In genomic region chr7:135059562-135059961, GRCm38 (mm10) we compare ENCODE assay signal across 29 mouse cellular contexts.
DNase-seq lines count a peak whose midpoint lies in the region; ATAC-seq and TF ChIP-seq lines count a peak whose summit lies in the region.
"Had no signal": no experiment of that assay in that cellular context is flagged by ENCODE, and none has a peak within 500 bp of the region (broad histone marks: within the 10 kb centered on the region; RNA-seq: fewer than 3 reads in every experiment).

No protein-coding gene starts in this region.

- no peaks in the 10 kb centered on the region for H3K4me1 ChIP-seq in intestine, postnatal 0 days (replicated peaks; ENCODE audit: control insufficient read depth, insufficient read depth, low read length)
- H3K4me1 ChIP-seq: embryonic facial prominence, embryonic 12.5 days; limb, embryonic 10.5 days; limb, embryonic 15.5 days; liver, embryonic 13.5 days; midbrain, embryonic 15.5 days had no signal

- no peak overlapping the region for H3K27ac ChIP-seq in intestine, postnatal 0 days (ENCODE audit: low read depth, low read length)
- H3K27ac ChIP-seq: embryonic facial prominence, embryonic 12.5 days; heart, embryonic 10.5 days; heart, embryonic 15.5 days; limb, embryonic 10.5 days; limb, embryonic 15.5 days; liver, embryonic 13.5 days; midbrain, embryonic 10.5 days; midbrain, embryonic 15.5 days had no signal

- no peaks in the 10 kb centered on the region for H3K9me3 ChIP-seq in intestine, postnatal 0 days (ENCODE audit: control insufficient read depth)
- H3K9me3 ChIP-seq: embryonic facial prominence, embryonic 12.5 days; heart, embryonic 15.5 days; limb, embryonic 10.5 days; limb, embryonic 15.5 days; liver, embryonic 13.5 days; midbrain, embryonic 10.5 days; midbrain, embryonic 15.5 days had no signal

- peak; percentile 85 for ATAC-seq in intestine, postnatal 0 days
- ATAC-seq in megakaryocyte progenitor cell, adult 5-6 weeks (replicated peaks; ENCODE audit: poor library complexity), result no peak
- ATAC-seq: CD4-positive, CD25-positive, alpha-beta regulatory T cell, adult 4 months; forebrain, embryonic 14.5 days; hindbrain, embryonic 16.5 days; lung, postnatal 0 days; midbrain, embryonic 15.5 days had no signal

- no peak overlapping the region for H3K4me3 ChIP-seq in intestine, postnatal 0 days (ENCODE audit: low read depth, low read length)
- H3K4me3 ChIP-seq: embryonic facial prominence, embryonic 12.5 days; heart, embryonic 10.5 days; heart, embryonic 15.5 days; limb, embryonic 10.5 days; limb, embryonic 15.5 days; liver, embryonic 13.5 days; midbrain, embryonic 10.5 days; midbrain, embryonic 15.5 days had no signal

- no peak for TF ChIP-seq CTCF in intestine, postnatal 0 days (IDR thresholded peaks at IDR 0.05; ENCODE audit: low read depth)

- no peak overlapping the region for H3K4me2 ChIP-seq in intestine, postnatal 0 days (replicated peaks; ENCODE audit: low read depth)
- H3K4me2 ChIP-seq: embryonic facial prominence, embryonic 12.5 days; heart, embryonic 15.5 days; limb, embryonic 15.5 days; liver, embryonic 13.5 days; midbrain, embryonic 15.5 days had no signal

- no peaks in the 10 kb centered on the region for H3K27me3 ChIP-seq in intestine, postnatal 0 days (replicated peaks; ENCODE audit: control insufficient read depth, insufficient read depth, low read length)
- H3K27me3 ChIP-seq: embryonic facial prominence, embryonic 12.5 days; heart, embryonic 15.5 days; limb, embryonic 15.5 days; liver, embryonic 13.5 days; midbrain, embryonic 15.5 days had no signal

- H3K36me3 ChIP-seq in intestine, postnatal 0 days (ENCODE audit: control insufficient read depth, insufficient read depth), result no peaks in the 10 kb centered on the region; the same call in 1 of the 2 replicates
- H3K36me3 ChIP-seq: midbrain, embryonic 10.5 days; midbrain, embryonic 15.5 days had no signal

- DNase-seq in adrenal gland, postnatal 14 days, result peak; percentile 32
- no peak for DNase-seq in adrenal gland, adult 8-10 months
- DNase-seq in testis, postnatal 14 days (ENCODE audit: low spot score), result peak; percentile 19
- DNase-seq in testis, postnatal 10 days (ENCODE audit: low spot score), result no peak
- no peak for DNase-seq in lung, postnatal 14 days
- DNase-seq: cerebellum, adult 11 months; cerebellum, adult 9-10 months; embryo, embryonic 11 days; gastrocnemius, postnatal 14 days; kidney, adult 11 months; kidney, postnatal 25 days; liver, embryonic 13.5 days; lung, adult 18-20 months; spleen, adult 18-20 months; thymus, adult 18-20 months; thymus, postnatal 25 days had no signal

- no peak overlapping the region for H3K9ac ChIP-seq in intestine, postnatal 0 days (ENCODE audit: low read depth, low read length)
- H3K9ac ChIP-seq: embryonic facial prominence, embryonic 12.5 days; heart, embryonic 15.5 days; limb, embryonic 15.5 days; liver, embryonic 13.5 days; midbrain, embryonic 15.5 days had no signal

- whole genome bisulfite sequencing in intestine, postnatal 0 days, result 49% methylated on average over 3 of the region's 3 CpGs

Comparison
In these comparisons a context has a peak if more than half of its experiments do, and no peak if none do; other contexts are left out.
1. DNase-seq: peak in adrenal gland, postnatal 14 days (single experiment) and testis, postnatal 14 days (single experiment); none in adrenal gland, adult 8-10 months (single experiment), testis, postnatal 10 days (single experiment) and lung, postnatal 14 days (single experiment).